Comparison of ENCODE assay signal across 13 mouse cellular contexts in the genomic region with DNA sequence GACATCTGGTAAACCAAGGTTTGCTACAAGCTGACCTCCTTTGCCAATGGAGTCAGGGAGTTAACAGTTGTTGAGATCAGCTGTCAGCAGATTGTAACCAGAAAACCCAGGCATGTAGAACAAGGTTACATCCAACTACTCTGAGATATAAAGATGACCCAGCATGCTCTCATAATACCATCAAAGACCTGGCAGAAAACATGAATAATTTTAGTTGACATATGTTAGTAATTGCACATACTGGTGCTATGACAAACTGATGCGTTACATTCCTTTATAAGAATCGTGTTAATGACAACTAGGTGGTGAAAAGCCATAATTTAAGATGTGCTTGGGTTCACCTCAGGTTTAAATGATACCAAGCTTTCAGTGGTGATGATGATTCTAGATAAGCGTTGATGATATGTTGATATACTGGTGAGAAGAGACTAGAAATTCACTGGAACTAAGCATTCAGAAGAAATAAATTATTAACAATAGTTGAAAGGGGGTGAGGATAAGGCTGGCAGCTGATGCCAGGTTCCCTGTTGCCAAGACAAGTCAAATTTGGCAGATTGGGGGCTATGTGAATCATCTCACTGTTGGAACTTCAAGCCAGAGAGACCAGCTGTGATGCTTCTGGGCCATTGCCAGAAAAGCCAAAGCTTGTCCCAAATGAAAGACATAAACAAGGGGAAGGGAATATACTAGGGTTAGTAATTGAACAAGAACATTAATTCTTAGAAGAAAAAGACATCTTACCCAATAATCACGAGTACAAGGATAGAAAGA.
DNase-seq lines count a peak whose midpoint lies in the region; ATAC-seq lines count a peak whose summit lies in the region.
"Had no signal": no experiment of that assay in that cellular context is flagged by ENCODE, and none has a peak within 500 bp of the region (broad histone marks: within the 10 kb centered on the region; RNA-seq: fewer than 3 reads in every experiment).

No protein-coding gene starts in this region.

- no peaks in the 10 kb centered on the region for H3K36me3 ChIP-seq in heart, embryonic 11.5 days (ENCODE audit: control insufficient read depth, insufficient read depth, low read length)
- H3K36me3 ChIP-seq: midbrain, embryonic 10.5 days had no signal

- no peaks in the 10 kb centered on the region for H3K4me1 ChIP-seq in heart, embryonic 11.5 days (ENCODE audit: control insufficient read depth, insufficient read depth, low read length)

- no peak for ATAC-seq in heart, embryonic 11.5 days (replicated peaks; ENCODE audit: insufficient number of reproducible peaks, low FRiP score, low TSS enrichment)
- no peak for ATAC-seq in erythroid progenitor cell, adult 5-6 weeks (replicated peaks; ENCODE audit: low FRiP score, poor library complexity, severe bottlenecking)
- ATAC-seq in megakaryocyte progenitor cell, adult 5-6 weeks (replicated peaks; ENCODE audit: poor library complexity), result no peak
- ATAC-seq: activated CD4-positive, CD25-positive, alpha-beta regulatory T cell, adult 4 months had no signal

- H3K9me3 ChIP-seq in heart, embryonic 11.5 days (replicated peaks; ENCODE audit: control insufficient read depth, low read length), result no peaks in the 10 kb centered on the region
- H3K9me3 ChIP-seq: midbrain, embryonic 10.5 days had no signal

- no peak overlapping the region for H3K4me2 ChIP-seq in heart, embryonic 11.5 days

- 68% methylated on average over 4 of the region's 4 CpGs for WGBS in heart, embryonic 11.5 days (ENCODE audit: insufficient replicate concordance)

- no peaks in the 10 kb centered on the region for H3K27me3 ChIP-seq in heart, embryonic 11.5 days (ENCODE audit: control insufficient read depth, insufficient read depth, low read length)
- H3K27me3 ChIP-seq: CH12.LX had no signal

- H3K27ac ChIP-seq in heart, embryonic 11.5 days (ENCODE audit: low read depth, low read length), result no peak overlapping the region
- H3K27ac ChIP-seq: midbrain, embryonic 10.5 days had no signal

- H3K9ac ChIP-seq in heart, embryonic 11.5 days (ENCODE audit: low read depth, low read length), result no peak overlapping the region

- no peak overlapping the region for H3K4me3 ChIP-seq in heart, embryonic 11.5 days (ENCODE audit: low read depth, low read length)
- H3K4me3 ChIP-seq: midbrain, embryonic 10.5 days had no signal

- DNase-seq in heart, adult 11 months, result peak; percentile 88
- peak; percentile 3 for DNase-seq in urinary bladder, postnatal 14 days (ENCODE audit: low spot score)
- no peak for DNase-seq in urinary bladder, adult 18-20 months (ENCODE audit: low spot score in 2 of 2)
- DNase-seq in layer of hippocampus, adult 11-12 months (ENCODE audit: low spot score), result peak; percentile 72
- peak; percentile 36 for DNase-seq in telencephalon, adult 2 months (ENCODE audit: low read depth, low spot score)
- DNase-seq: kidney, adult 2 months; liver had no signal

Comparison
In these comparisons a context has a peak if more than half of its experiments do, and no peak if none do; other contexts are left out.
1. DNase-seq: peak in heart, adult 11 months (single experiment), urinary bladder, postnatal 14 days (single experiment), layer of hippocampus, adult 11-12 months (single experiment) and telencephalon, adult 2 months (single experiment); none in urinary bladder, adult 18-20 months (0 of 2).